Mouse (Mus musculus): ENCODE measurements around the gene Pttg1ip. TPM values are rescaled to one million over a fixed set of nuclear protein-coding genes. Genes with fewer than 3 reads are reported as not detected.

The Pttg1ip gene
- polyA plus RNA-seq, 1 experiment from 2014 or later: 71.8 TPM

DNA sequence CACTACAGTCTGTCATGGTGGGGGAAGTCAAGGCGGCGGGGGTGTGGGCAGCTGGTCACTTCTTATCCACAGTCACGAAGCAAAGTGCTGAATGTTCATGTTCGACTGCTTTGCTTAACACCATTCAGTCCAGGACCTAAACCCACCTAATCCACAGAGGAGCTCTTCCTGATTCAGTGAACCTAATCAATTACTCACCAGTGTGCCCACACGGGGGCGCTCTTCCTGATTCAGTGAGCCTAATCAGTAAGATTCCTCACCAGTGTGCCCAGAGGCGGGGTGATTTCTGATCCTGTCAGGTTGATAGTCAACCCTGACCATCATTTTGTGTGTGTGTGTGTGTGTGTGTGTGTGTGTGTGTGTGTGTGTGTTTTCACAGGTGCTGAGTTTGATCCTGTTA is 38.3 kb upstream of the Pttg1ip start:
- no peaks in the 10 kb centered on the region for H3K27me3 ChIP-seq (ENCODE audit: control insufficient read depth, insufficient read depth, low read length)
- no peaks in the 10 kb centered on the region for H3K9me3 ChIP-seq (ENCODE audit: control insufficient read depth, low read length)
- H3K4me2 ChIP-seq (ENCODE audit: low read length): no peak overlapping the region
- ATAC-seq (ENCODE audit: low FRiP score, low TSS enrichment): no peak
- no peaks in the 10 kb centered on the region for H3K4me1 ChIP-seq (ENCODE audit: control insufficient read depth, insufficient read depth, low read length)
- no peaks in the 10 kb centered on the region for H3K36me3 ChIP-seq (ENCODE audit: control insufficient read depth, insufficient read depth, low read length)
- peak; percentile 56 for DNase-seq
- H3K9ac ChIP-seq (replicated peaks; ENCODE audit: low read length): no peak overlapping the region
- WGBS: 48% methylated on average over 7 of the region's 7 CpGs
- H3K27ac ChIP-seq (replicated peaks; ENCODE audit: low read depth, low read length): no peak overlapping the region
- H3K4me3 ChIP-seq (replicated peaks; ENCODE audit: low read depth, low read length): no peak overlapping the region

DNA sequence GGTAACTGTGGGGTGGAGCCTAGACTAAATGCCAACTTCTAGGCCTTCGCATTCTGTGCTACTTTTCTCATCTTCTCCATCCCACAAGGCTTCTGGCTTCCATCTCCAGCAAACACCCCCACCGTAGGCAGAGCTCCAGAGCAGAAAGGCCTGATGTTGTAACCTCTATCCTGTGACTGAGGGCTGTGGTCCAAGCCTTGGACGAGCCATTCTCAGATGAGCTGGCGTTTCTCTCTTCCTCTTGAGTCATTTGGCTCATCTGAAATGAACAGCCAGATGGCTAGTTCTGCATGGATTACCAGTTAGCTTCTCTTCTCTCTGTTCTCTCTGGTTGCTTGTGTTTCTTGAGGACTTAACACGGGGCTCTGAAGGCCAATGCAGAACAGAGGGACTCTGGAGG is 36.6 kb upstream of the Pttg1ip start:
- Histone ChIP-seq H3K4me2 (ENCODE audit: low read length) (no peak overlapping the region), H3K4me3 (replicated peaks; ENCODE audit: low read depth, low read length) (no peak overlapping the region), H3K9ac (replicated peaks; ENCODE audit: low read length) (no peak overlapping the region), H3K36me3 (ENCODE audit: control insufficient read depth, insufficient read depth, low read length) (no peaks in the 10 kb centered on the region), H3K27me3 (ENCODE audit: control insufficient read depth, insufficient read depth, low read length) (no peaks in the 10 kb centered on the region), H3K27ac (replicated peaks; ENCODE audit: low read depth, low read length) (no peak overlapping the region), H3K9me3 (ENCODE audit: control insufficient read depth, low read length) (no peaks in the 10 kb centered on the region), H3K4me1 (ENCODE audit: control insufficient read depth, insufficient read depth, low read length) (no peaks in the 10 kb centered on the region)
- ATAC-seq (ENCODE audit: low FRiP score, low TSS enrichment) (no peak), DNase-seq (no peak)
- WGBS: 84% methylated on average over 5 of the region's 5 CpGs

DNA sequence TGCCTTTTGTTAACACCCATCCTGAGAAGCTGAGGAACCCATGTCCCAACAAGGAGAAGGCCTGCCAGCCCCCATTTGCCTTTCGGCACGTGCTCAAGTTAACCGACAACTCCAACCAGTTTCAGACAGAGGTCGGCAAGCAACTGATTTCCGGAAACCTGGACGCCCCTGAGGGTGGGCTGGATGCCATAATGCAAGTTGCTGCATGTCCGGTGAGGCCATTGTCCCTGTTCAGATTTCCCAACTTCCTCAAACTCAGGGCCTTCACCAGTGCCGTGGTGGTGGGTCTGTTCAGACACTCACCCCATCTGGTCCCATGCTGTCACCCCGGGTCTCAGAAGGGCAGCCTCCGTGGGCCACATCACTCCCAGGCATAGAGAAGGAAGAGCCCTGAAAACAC is 32.9 kb upstream of the Pttg1ip start:
- no peak for ATAC-seq (ENCODE audit: low FRiP score, low TSS enrichment)
- 88% methylated on average over 10 of the region's 10 CpGs for WGBS

DNA sequence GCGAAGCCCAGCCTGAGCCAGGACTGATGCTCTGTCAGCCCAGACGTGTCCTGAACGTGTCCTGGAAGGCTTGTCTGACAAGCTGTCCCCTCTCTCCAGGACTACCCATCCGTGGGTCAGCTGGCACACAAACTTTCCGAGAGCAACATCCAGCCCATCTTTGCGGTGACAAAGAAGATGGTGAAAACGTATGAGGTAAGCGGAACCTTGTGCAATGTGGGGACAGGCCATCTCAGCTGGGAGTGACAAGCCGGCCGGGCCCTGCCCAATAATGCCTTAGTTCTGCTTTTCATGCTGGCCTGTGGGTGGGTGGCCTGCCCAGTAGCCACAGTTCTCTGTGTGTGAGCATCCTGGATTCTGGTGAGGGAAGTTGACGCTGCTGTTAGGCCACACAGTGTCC is 30.6 kb upstream of the Pttg1ip start:
- no peaks in the 10 kb centered on the region for H3K4me1 ChIP-seq (ENCODE audit: control insufficient read depth, insufficient read depth, low read length)
- no peak for ATAC-seq (ENCODE audit: low FRiP score, low TSS enrichment)
- no peak overlapping the region for H3K4me3 ChIP-seq (replicated peaks; ENCODE audit: low read depth, low read length)
- no peaks in the 10 kb centered on the region for H3K9me3 ChIP-seq (ENCODE audit: control insufficient read depth, low read length)
- H3K27me3 ChIP-seq (ENCODE audit: control insufficient read depth, insufficient read depth, low read length): no peaks in the 10 kb centered on the region
- no peak overlapping the region for H3K27ac ChIP-seq (replicated peaks; ENCODE audit: low read depth, low read length)
- no peak overlapping the region for H3K9ac ChIP-seq (replicated peaks; ENCODE audit: low read length)
- no peaks in the 10 kb centered on the region for H3K36me3 ChIP-seq (ENCODE audit: control insufficient read depth, insufficient read depth, low read length)
- no peak overlapping the region for H3K4me2 ChIP-seq (ENCODE audit: low read length)
- no peak for DNase-seq
- WGBS: 68% methylated on average over 11 of the region's 11 CpGs

More for the DNA sequence above, 32.9 kb upstream of the Pttg1ip start:
- Histone ChIP-seq H3K36me3 (ENCODE audit: control insufficient read depth, insufficient read depth, low read length) (no peaks in the 10 kb centered on the region), H3K4me3 (replicated peaks; ENCODE audit: low read depth, low read length) (no peak overlapping the region), H3K9me3 (ENCODE audit: control insufficient read depth, low read length) (no peaks in the 10 kb centered on the region), H3K4me1 (ENCODE audit: control insufficient read depth, insufficient read depth, low read length) (no peaks in the 10 kb centered on the region), H3K27ac (replicated peaks; ENCODE audit: low read depth, low read length) (no peak overlapping the region), H3K27me3 (ENCODE audit: control insufficient read depth, insufficient read depth, low read length) (no peaks in the 10 kb centered on the region), H3K9ac (replicated peaks; ENCODE audit: low read length) (no peak overlapping the region), H3K4me2 (ENCODE audit: low read length) (no peak overlapping the region)
- DNase-seq: no peak

DNA sequence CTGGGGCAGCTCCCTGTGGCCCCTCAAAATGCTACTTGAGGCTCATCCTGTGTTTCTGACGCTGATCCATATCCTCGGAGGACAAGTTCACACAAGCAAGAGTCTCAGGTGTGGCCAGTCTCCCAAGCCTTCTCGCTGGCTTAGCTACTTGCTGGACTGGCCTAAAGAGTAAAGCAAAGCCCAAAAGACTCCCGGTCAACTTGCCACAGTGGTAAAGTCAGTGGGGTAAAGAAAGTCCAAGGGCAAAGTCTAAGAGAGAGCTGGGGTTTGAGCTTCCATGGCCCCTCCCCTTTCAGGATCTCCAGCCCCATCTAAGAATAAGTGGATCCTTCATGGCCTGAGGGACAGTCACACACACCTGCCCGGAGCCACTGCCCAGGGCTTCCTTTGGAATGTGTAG is 29.4 kb upstream of the Pttg1ip start:
- no peak overlapping the region for H3K4me2 ChIP-seq (ENCODE audit: low read length)
- WGBS: 91% methylated on average over 5 of the region's 5 CpGs
- no peaks in the 10 kb centered on the region for H3K36me3 ChIP-seq (ENCODE audit: control insufficient read depth, insufficient read depth, low read length)
- DNase-seq (no peak), ATAC-seq (ENCODE audit: low FRiP score, low TSS enrichment) (no peak)
- H3K4me1 ChIP-seq (ENCODE audit: control insufficient read depth, insufficient read depth, low read length): no peaks in the 10 kb centered on the region
- no peak overlapping the region for H3K4me3 ChIP-seq (replicated peaks; ENCODE audit: low read depth, low read length)
- H3K27me3 ChIP-seq (ENCODE audit: control insufficient read depth, insufficient read depth, low read length): no peaks in the 10 kb centered on the region
- H3K27ac ChIP-seq (replicated peaks; ENCODE audit: low read depth, low read length): no peak overlapping the region
- H3K9ac ChIP-seq (replicated peaks; ENCODE audit: low read length): no peak overlapping the region
- H3K9me3 ChIP-seq (ENCODE audit: control insufficient read depth, low read length): no peaks in the 10 kb centered on the region

DNA sequence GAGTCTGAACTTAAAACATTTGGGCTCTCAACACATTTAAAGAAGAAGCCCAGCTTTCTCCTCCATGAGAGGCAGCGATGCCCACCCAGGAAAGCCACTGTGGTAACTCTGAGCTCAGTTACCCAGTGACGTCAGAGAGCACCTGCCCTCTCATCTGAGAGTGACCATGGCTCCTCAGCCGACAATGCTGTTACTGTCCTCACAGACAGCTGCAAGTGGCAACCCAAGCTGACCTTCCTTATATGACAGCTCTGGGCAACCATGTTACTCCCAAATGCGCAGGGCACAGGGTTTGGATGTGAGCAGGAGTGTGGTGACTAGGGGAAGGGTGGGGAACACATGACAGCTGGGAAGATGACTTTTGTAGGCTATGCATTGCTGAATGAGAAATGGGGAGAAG is 28.2 kb upstream of the Pttg1ip start:
- no peaks in the 10 kb centered on the region for H3K27me3 ChIP-seq (ENCODE audit: control insufficient read depth, insufficient read depth, low read length)
- H3K27ac ChIP-seq (replicated peaks; ENCODE audit: low read depth, low read length): no peak overlapping the region
- no peak for ATAC-seq (ENCODE audit: low FRiP score, low TSS enrichment)
- H3K9ac ChIP-seq (replicated peaks; ENCODE audit: low read length): no peak overlapping the region
- H3K4me3 ChIP-seq (replicated peaks; ENCODE audit: low read depth, low read length): no peak overlapping the region
- H3K4me2 ChIP-seq (ENCODE audit: low read length): no peak overlapping the region
- 83% methylated on average over 4 of the region's 4 CpGs for WGBS
- no peaks in the 10 kb centered on the region for H3K9me3 ChIP-seq (ENCODE audit: control insufficient read depth, low read length)
- no peak for DNase-seq
- H3K36me3 ChIP-seq (ENCODE audit: control insufficient read depth, insufficient read depth, low read length): no peaks in the 10 kb centered on the region
- H3K4me1 ChIP-seq (ENCODE audit: control insufficient read depth, insufficient read depth, low read length): no peaks in the 10 kb centered on the region

DNA sequence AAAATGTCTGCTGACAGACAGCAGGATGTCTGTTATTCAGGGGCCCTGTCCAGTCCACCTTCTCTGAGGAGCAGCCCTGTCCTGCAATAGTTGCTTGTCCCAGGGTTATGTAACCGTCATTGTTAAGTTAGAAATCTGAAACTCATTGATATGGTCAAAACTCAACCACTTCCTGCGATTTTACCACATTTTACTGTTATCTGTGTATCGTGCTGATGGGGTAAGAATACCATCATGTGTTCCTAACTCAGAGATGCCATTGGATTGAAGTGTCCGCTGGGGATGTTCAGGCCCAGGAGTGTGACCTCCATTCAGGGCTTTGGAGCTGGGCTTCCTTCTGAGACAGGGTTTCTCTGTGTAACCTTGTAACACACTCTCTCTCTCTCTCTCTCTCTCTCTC is 26.6 kb upstream of the Pttg1ip start:
- Histone ChIP-seq H3K9me3 (ENCODE audit: control insufficient read depth, low read length) (no peaks in the 10 kb centered on the region), H3K36me3 (ENCODE audit: control insufficient read depth, insufficient read depth, low read length) (no peaks in the 10 kb centered on the region), H3K27me3 (ENCODE audit: control insufficient read depth, insufficient read depth, low read length) (no peaks in the 10 kb centered on the region), H3K4me2 (ENCODE audit: low read length) (no peak overlapping the region), H3K27ac (replicated peaks; ENCODE audit: low read depth, low read length) (no peak overlapping the region), H3K9ac (replicated peaks; ENCODE audit: low read length) (no peak overlapping the region), H3K4me1 (ENCODE audit: control insufficient read depth, insufficient read depth, low read length) (no peaks in the 10 kb centered on the region), H3K4me3 (replicated peaks; ENCODE audit: low read depth, low read length) (no peak overlapping the region)
- DNase-seq: no peak
- ATAC-seq (ENCODE audit: low FRiP score, low TSS enrichment): no peak
- WGBS: 90% methylated on average over 4 of the region's 4 CpGs

DNA sequence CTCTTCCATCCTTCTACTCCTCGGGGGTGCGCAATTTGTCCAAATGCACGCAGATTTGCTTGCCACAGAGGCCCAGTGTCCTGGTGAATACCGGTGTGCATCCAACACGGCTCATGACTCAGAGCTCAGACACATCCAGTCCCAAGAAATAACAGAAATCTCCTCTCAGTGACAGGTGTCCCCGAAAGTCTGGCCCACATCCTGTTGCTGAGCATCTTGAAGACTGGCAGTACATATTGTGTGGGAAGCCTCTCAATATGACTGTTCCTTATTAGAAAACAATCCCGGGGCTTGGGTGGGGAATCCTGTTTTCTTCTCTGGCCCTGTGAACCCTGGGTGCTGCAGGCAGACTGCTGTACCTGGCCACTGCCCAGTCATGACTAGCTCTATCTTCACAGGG is 24.9 kb upstream of the Pttg1ip start:
- Histone ChIP-seq H3K4me1 (ENCODE audit: control insufficient read depth, insufficient read depth, low read length) (no peaks in the 10 kb centered on the region), H3K27me3 (ENCODE audit: control insufficient read depth, insufficient read depth, low read length) (no peaks in the 10 kb centered on the region), H3K36me3 (ENCODE audit: control insufficient read depth, insufficient read depth, low read length) (no peaks in the 10 kb centered on the region), H3K4me2 (ENCODE audit: low read length) (no peak overlapping the region), H3K9ac (replicated peaks; ENCODE audit: low read length) (no peak overlapping the region), H3K27ac (replicated peaks; ENCODE audit: low read depth, low read length) (no peak overlapping the region), H3K4me3 (replicated peaks; ENCODE audit: low read depth, low read length) (no peak overlapping the region), H3K9me3 (ENCODE audit: control insufficient read depth, low read length) (no peaks in the 10 kb centered on the region)
- DNase-seq: no peak
- no peak for ATAC-seq (ENCODE audit: low FRiP score, low TSS enrichment)
- 94% methylated on average over 7 of the region's 7 CpGs for WGBS

DNA sequence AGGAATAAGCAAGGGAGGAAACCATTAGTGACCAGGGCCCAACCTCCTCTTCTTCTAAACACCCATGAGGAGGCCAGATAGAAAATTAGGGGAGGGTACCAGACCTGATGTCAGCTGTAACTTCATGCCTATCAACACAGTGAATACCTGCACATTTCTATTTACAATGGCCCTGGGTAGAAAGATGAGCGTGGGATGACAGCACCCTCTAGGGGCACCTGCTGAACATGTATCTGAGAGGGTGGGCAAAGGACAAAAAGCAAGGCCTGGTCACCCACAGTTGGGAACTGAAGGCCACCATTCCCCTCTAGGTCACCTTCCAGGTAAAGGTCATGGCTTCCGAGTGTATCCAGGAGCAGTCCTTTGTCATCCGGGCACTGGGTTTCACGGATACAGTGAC is 23.9 kb upstream of the Pttg1ip start:
- Histone ChIP-seq H3K36me3 (ENCODE audit: control insufficient read depth, insufficient read depth, low read length) (no peaks in the 10 kb centered on the region), H3K9ac (replicated peaks; ENCODE audit: low read length) (no peak overlapping the region), H3K4me1 (ENCODE audit: control insufficient read depth, insufficient read depth, low read length) (no peaks in the 10 kb centered on the region), H3K4me3 (replicated peaks; ENCODE audit: low read depth, low read length) (no peak overlapping the region), H3K27me3 (ENCODE audit: control insufficient read depth, insufficient read depth, low read length) (no peaks in the 10 kb centered on the region), H3K9me3 (ENCODE audit: control insufficient read depth, low read length) (no peaks in the 10 kb centered on the region), H3K4me2 (ENCODE audit: low read length) (no peak overlapping the region), H3K27ac (replicated peaks; ENCODE audit: low read depth, low read length) (no peak overlapping the region)
- ATAC-seq (ENCODE audit: low FRiP score, low TSS enrichment): no peak
- no peak for DNase-seq
- 84% methylated on average over 4 of the region's 4 CpGs for WGBS

Data from midbrain, embryonic 14.5 days (tissue).